Mouse (Mus musculus): ENCODE measurements around the gene Rhbdf1.

GRCm38 (mm10) chr11:32178506-32178905 is 43.6 kb downstream of the Rhbdf1 start:
- TF ChIP-seq CTCF (IDR thresholded peaks at IDR 0.05; ENCODE audit: low read depth) (no peak), EP300 (IDR thresholded peaks at IDR 0.05; ENCODE audit: low read depth) (no peak)
